Mouse (Mus musculus) lung, embryonic 14.5 days (tissue): ENCODE measurements around the gene Snrpd3. TPM values are rescaled to one million over a fixed set of nuclear protein-coding genes. Genes with fewer than 3 reads are reported as not detected.
"Not testable (repeated sequence)": the region's sequence is repeated elsewhere in the genome, so short reads cannot be mapped to it uniquely, and the experiment has no call there.

Experiments
- ATAC-seq: fragments of 200-750 bp; cut with Nextera tagmentation; 2 replicates; pipeline ENCODE4 v1.8.0; 2017; ENCODE audit warnings: mild to moderate bottlenecking, moderate TSS enrichment, moderate library complexity; ENCODE audit not compliant: insufficient read depth
- DNase-seq: peaks from one replicate; pipeline ENCODE4 v3.0.0-alpha.2; 2015
- H3K27ac ChIP-seq: fragments of 300-500 bp; sonication (generic); 2 replicates; pipeline ENCODE4 v1.5.1; 2014; ENCODE audit warnings: low read depth, mild to moderate bottlenecking, moderate library complexity
- H3K27me3 ChIP-seq: fragments of 300-500 bp; sonication (generic); 2 replicates; pipeline ENCODE4 v1.6.1; 2014; ENCODE audit warnings: low read length, control low read depth; ENCODE audit not compliant: insufficient read depth
- H3K36me3 ChIP-seq: fragments of 300-500 bp; sonication (generic); 2 replicates; pipeline ENCODE4 v1.6.1; 2014; ENCODE audit warnings: control low read depth; ENCODE audit not compliant: insufficient read depth
- H3K4me1 ChIP-seq: fragments of 300-500 bp; sonication (generic); 2 replicates; pipeline ENCODE4 v1.6.1; 2014; ENCODE audit warnings: antibody characterized with exemption, control low read depth; ENCODE audit not compliant: insufficient read depth
- H3K4me2 ChIP-seq: fragments of 300-500 bp; sonication (generic); 2 replicates; pipeline ENCODE4 v1.6.1; 2014; ENCODE audit warnings: mild to moderate bottlenecking
- H3K4me3 ChIP-seq: fragments of 300-500 bp; sonication (generic); 2 replicates; pipeline ENCODE4 v1.5.1; 2014; ENCODE audit warnings: low read depth, low read length
- H3K9ac ChIP-seq: fragments of 300-500 bp; sonication (generic); 2 replicates; pipeline ENCODE4 v1.6.1; 2014
- H3K9me3 ChIP-seq: fragments of 300-500 bp; sonication (generic); 2 replicates; pipeline ENCODE4 v1.6.1; 2016; ENCODE audit warnings: low read depth, low read length, control low read depth
- CTCF ChIP-seq: IDR thresholded peaks from 2 replicates; pipeline ENCODE4 v1.5.1; 2016; ENCODE audit warnings: antibody characterized with exemption, low read depth
- WGBS: fragments of 180-500 bp; shearing (Covaris S2); extraction: QIAGEN DNeasy Blood & Tissue Kit; methylation state at CpG from one replicate; pipeline ENCODE4 v1.1.7; 2014; 5-methylcytosine and 5-hydroxymethylcytosine counted together
- polyA plus RNA-seq: library from polyadenylated mRNA; unstranded; fragments of >200 nt; fragmentation: Nextera tagmentation; extraction: Ambion mirVana; gene quantifications from 2 replicates; pipeline ENCODE4 v1.2.1, GENCODE M21; 2014

Gene Snrpd3
- polyA plus RNA-seq, 1 experiment from 2014 or later = 202 TPM

GRCm38 (mm10) chr10:75501641-75502040 lies 15.7 kb upstream of the Snrpd3 start:
- ATAC-seq = no peak
- Histone ChIP-seq H3K27ac (no peak overlapping the region), H3K36me3 (peaks cover 3% of the 10 kb centered on the region), H3K4me3 (no peak overlapping the region), H3K4me2 (no peak overlapping the region), H3K9ac (no peak overlapping the region), H3K9me3 (no peaks in the 10 kb centered on the region), H3K4me1 (no peaks in the 10 kb centered on the region), H3K27me3 (no peaks in the 10 kb centered on the region)
- no peak for TF ChIP-seq CTCF
- 87% methylated on average over 1 of the region's 1 CpGs for WGBS
- DNase-seq = no peak

- H3K36me3 ChIP-seq = peaks cover 24% of the 10 kb centered on the region
- no peaks in the 10 kb centered on the region for H3K27me3 ChIP-seq
- ATAC-seq = no peak
- no peak overlapping the region for H3K4me3 ChIP-seq
- 91% methylated on average over 7 of the region's 7 CpGs for WGBS
- H3K4me1 ChIP-seq = no peaks in the 10 kb centered on the region
- no peaks in the 10 kb centered on the region for H3K9me3 ChIP-seq
- H3K4me2 ChIP-seq = no peak overlapping the region
- no peak overlapping the region for H3K27ac ChIP-seq
- TF ChIP-seq CTCF = no peak
- H3K9ac ChIP-seq = no peak overlapping the region
- no peak for DNase-seq
Measured at GRCm38 (mm10) chr10:75503692-75504091, 13.7 kb upstream of the Snrpd3 start.

GRCm38 (mm10) chr10:75504234-75505129 lies 12.9 kb upstream of the Snrpd3 start:
- DNase-seq (no peak), ATAC-seq (no peak)
- H3K9ac ChIP-seq = no peak overlapping the region
- no peaks in the 10 kb centered on the region for H3K27me3 ChIP-seq
- TF ChIP-seq CTCF = no peak
- no peak overlapping the region for H3K27ac ChIP-seq
- WGBS = 73% methylated on average over 8 of the region's 8 CpGs
- H3K4me3 ChIP-seq = no peak overlapping the region
- H3K36me3 ChIP-seq = peaks cover 31% of the 10 kb centered on the region
- no peak overlapping the region for H3K4me2 ChIP-seq
- no peaks in the 10 kb centered on the region for H3K9me3 ChIP-seq
- H3K4me1 ChIP-seq = no peaks in the 10 kb centered on the region

GRCm38 (mm10) chr10:75505130-75505495 lies 12.2 kb upstream of the Snrpd3 start:
- H3K36me3 ChIP-seq = peaks cover 38% of the 10 kb centered on the region
- no peak overlapping the region for H3K4me3 ChIP-seq
- WGBS = 73% methylated on average over 3 of the region's 3 CpGs
- H3K9ac ChIP-seq = no peak overlapping the region
- no peaks in the 10 kb centered on the region for H3K27me3 ChIP-seq
- no peak for TF ChIP-seq CTCF
- ATAC-seq (no peak), DNase-seq (no peak)
- H3K9me3 ChIP-seq = no peaks in the 10 kb centered on the region
- H3K4me1 ChIP-seq = no peaks in the 10 kb centered on the region
- H3K27ac ChIP-seq = no peak overlapping the region; the same call in 1 of the 2 replicates
- H3K4me2 ChIP-seq = no peak overlapping the region

GRCm38 (mm10) chr10:75505928-75506327 lies 11.4 kb upstream of the Snrpd3 start:
- H3K4me2 ChIP-seq, DNase-seq, ATAC-seq, H3K9me3 ChIP-seq, H3K27ac ChIP-seq, H3K27me3 ChIP-seq, H3K4me3 ChIP-seq, H3K4me1 ChIP-seq, H3K9ac ChIP-seq: not testable (repeated sequence)
- peaks cover 46% of the 10 kb centered on the region for H3K36me3 ChIP-seq
- WGBS = 92% methylated on average over 3 of the region's 3 CpGs

GRCm38 (mm10) chr10:75510446-75510845 lies 6.9 kb upstream of the Snrpd3 start:
- no peak overlapping the region for H3K4me3 ChIP-seq
- TF ChIP-seq CTCF = no peak
- no peaks in the 10 kb centered on the region for H3K9me3 ChIP-seq
- 96% methylated on average over 7 of the region's 7 CpGs for WGBS
- peaks cover 57% of the 10 kb centered on the region for H3K36me3 ChIP-seq
- no peaks in the 10 kb centered on the region for H3K4me1 ChIP-seq
- no peak overlapping the region for H3K27ac ChIP-seq
- H3K9ac ChIP-seq = no peak overlapping the region
- H3K4me2 ChIP-seq = no peak overlapping the region
- ATAC-seq (no peak), DNase-seq (no peak)
- H3K27me3 ChIP-seq = no peaks in the 10 kb centered on the region

- no peak for TF ChIP-seq CTCF
- DNase-seq (no peak), ATAC-seq (no peak)
- Histone ChIP-seq H3K27ac (no peak overlapping the region), H3K4me3 (no peak overlapping the region), H3K9ac (no peak overlapping the region), H3K36me3 (peaks cover 57% of the 10 kb centered on the region), H3K27me3 (no peaks in the 10 kb centered on the region), H3K9me3 (no peaks in the 10 kb centered on the region), H3K4me1 (no peaks in the 10 kb centered on the region), H3K4me2 (no peak overlapping the region)
- 87% methylated on average over 9 of the region's 9 CpGs for WGBS
Measured at GRCm38 (mm10) chr10:75511060-75511459, 6.3 kb upstream of the Snrpd3 start.
